Mouse (Mus musculus) kidney, adult 2 months (tissue): ENCODE results near the gene Tifa. TPM values are rescaled to one million over a fixed set of nuclear protein-coding genes. Genes with fewer than 3 reads are reported as not detected.

ENCODE experiments used
- DNase-seq: peaks from one replicate; pipeline ENCODE4 v3.0.0; 2021
- H3K27ac ChIP-seq: fragments of 200-500 bp; 2 replicates; pipeline ENCODE4 v1.5.1; 2012; ENCODE audit warnings: low read depth, low read length, control low read depth, inconsistent platforms; ENCODE audit not compliant: insufficient read depth
- H3K27me3 ChIP-seq: fragments of 200-500 bp; replicated peaks from 2 replicates; pipeline ENCODE4 v1.6.1; 2012; ENCODE audit warnings: mild to moderate bottlenecking, moderate library complexity, low read length, inconsistent platforms; ENCODE audit not compliant: control insufficient read depth, insufficient read depth
- H3K36me3 ChIP-seq: fragments of 200-500 bp; 2 replicates; pipeline ENCODE4 v1.6.1; 2012; ENCODE audit warnings: mild to moderate bottlenecking, moderate library complexity, low read length, inconsistent platforms; ENCODE audit not compliant: control insufficient read depth, insufficient read depth
- H3K4me1 ChIP-seq: fragments of 200-500 bp; 2 replicates; pipeline ENCODE4 v1.6.1; 2011; ENCODE audit warnings: low read length; ENCODE audit not compliant: control insufficient read depth, insufficient read depth
- H3K4me3 ChIP-seq: fragments of 200-500 bp; 2 replicates; pipeline ENCODE4 v1.5.1; 2011; ENCODE audit warnings: mild to moderate bottlenecking, low read depth, low read length, control low read depth; ENCODE audit not compliant: insufficient read depth
- CTCF ChIP-seq: fragments of 200-500 bp; conservative IDR thresholded peaks from 2 replicates; pipeline ENCODE4 v1.5.1; 2011; ENCODE audit warnings: low read depth, mild to moderate bottlenecking, control low read depth, low read length, moderate library complexity, mixed read lengths; ENCODE audit not compliant: insufficient read depth, insufficient read length
- POLR2A ChIP-seq: fragments of 200-500 bp; IDR thresholded peaks from one replicate; pipeline ENCODE4 v1.6.1; 2011; ENCODE audit warnings: low read depth, low read length, control low read depth
- WGBS: fragments of 180-500 bp; shearing (Covaris S2); methylation state at CpG from one replicate; pipeline ENCODE4 v1.1.7; 2018; 5-methylcytosine and 5-hydroxymethylcytosine counted together
- polyA plus RNA-seq: library from polyadenylated mRNA; depleted of rRNA; stranded (reverse); fragments of >200 nt; gene quantifications from 2 replicates; pipeline ENCODE4 v1.2.3, GENCODE M21; 2012

Tifa gene
- polyA plus RNA-seq, 1 experiment = 4.1 TPM

DNA sequence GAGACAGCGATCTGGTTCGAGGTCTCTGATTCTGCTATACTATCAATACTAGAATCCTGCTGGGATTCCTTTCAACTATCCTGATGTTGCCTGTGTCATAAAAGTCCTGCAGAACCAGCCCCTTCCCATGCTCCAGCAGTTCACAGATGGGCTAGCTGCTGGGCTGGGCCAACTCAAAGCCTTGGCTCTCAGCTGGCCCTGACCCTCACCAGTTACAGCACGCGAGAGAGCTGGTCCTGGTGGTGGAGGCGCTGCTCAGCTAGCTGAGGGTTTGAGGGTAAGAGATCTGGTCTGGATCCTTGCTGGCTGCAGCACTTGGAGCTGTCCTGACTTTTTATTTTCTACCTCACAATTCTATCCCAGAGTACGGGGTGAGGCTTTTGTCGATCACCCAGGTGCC lies 36.9 kb downstream of the Tifa start:
- Histone ChIP-seq H3K27ac (0 out of 2 replicates have a peak overlapping the region, but pooled peaks have one; percentile 3), H3K27me3 (no peaks in the 10 kb centered on the region)

DNA sequence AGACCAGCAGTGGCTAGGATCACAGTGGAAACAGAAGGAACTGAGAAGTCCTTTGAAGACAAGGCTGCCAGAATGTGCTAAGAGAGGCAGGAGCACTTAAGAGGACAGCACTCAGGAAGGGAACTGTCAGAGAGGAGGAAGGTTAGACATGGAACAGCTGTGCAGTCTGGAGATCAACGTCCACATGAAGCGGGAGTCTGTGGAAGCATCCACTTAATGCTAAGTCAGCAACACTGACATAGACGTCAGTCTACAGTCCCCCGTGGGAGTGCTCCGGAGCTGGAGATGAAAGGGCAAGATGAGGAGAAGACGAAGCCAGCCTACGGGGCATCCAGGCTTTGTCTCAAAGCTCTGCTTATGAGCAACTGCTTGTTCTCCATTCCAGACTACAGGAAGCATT lies 37.5 kb downstream of the Tifa start:
- no peak overlapping the region; the same call in 1 of the 2 replicates for H3K27ac ChIP-seq
- H3K27me3 ChIP-seq = no peaks in the 10 kb centered on the region
- no peaks in the 10 kb centered on the region for H3K36me3 ChIP-seq
- peaks cover 3% of the 10 kb centered on the region; the same call in 1 of the 2 replicates for H3K4me1 ChIP-seq
- DNase-seq = peak; percentile 71
- H3K4me3 ChIP-seq = no peak overlapping the region
- 31% methylated on average over 7 of the region's 7 CpGs for WGBS
- no peak for TF ChIP-seq CTCF
- no peak for TF ChIP-seq POLR2A

More for the DNA sequence above, 36.9 kb downstream of the Tifa start:
- no peak for DNase-seq
- no peak for TF ChIP-seq CTCF
- TF ChIP-seq POLR2A = no peak
- 74% methylated on average over 7 of the region's 7 CpGs for WGBS
- H3K36me3 ChIP-seq = no peaks in the 10 kb centered on the region
- H3K4me1 ChIP-seq = peaks cover 3% of the 10 kb centered on the region; the same call in 1 of the 2 replicates
- H3K4me3 ChIP-seq = no peak overlapping the region

DNA sequence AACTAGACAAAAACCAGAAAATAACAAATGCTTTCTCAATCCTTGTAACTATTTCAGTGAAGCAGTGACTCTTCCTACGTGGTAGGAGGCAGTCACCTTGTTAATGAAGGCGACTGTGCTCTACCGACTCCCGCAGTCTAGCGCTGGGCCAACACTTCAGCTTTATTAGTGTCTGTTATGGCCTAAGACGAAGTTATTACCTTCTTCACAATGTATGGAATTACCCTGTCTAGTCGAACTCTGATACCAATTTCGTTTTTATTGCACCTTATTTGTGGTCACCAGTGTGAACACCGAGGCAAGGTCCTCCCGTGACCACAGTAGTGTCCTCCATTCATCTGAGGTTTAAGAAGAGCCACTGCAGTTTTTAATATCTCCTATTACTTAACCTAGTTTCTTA lies 40.6 kb downstream of the Tifa start:
- 82% methylated on average over 10 of the region's 10 CpGs for WGBS

DNA sequence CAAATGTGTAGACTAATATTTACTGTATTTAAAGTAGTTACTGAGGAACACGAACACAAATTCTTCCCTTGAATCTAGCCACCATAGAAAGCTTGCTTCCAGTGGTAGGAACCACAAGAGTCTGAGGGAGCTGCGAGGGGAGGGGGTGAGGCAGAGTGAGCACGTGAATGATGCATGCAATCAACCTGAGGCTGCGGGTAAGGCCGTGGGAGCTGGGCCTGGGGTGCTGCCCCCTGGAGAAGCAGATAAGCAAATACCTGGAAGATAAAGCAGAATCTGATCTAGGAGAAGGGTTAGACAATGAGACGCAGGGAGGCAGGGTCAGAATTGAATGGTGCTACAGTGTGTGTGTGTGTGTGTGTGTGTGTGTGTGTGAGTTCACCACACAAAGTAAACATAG lies 41.5 kb downstream of the Tifa start:
- Histone ChIP-seq H3K4me3 (no peak overlapping the region), H3K27me3 (no peaks in the 10 kb centered on the region), H3K27ac (no peak overlapping the region), H3K36me3 (no peaks in the 10 kb centered on the region), H3K4me1 (peaks cover 10% of the 10 kb centered on the region; the same call in 1 of the 2 replicates)
- WGBS = 67% methylated on average over 6 of the region's 6 CpGs
- no peak for DNase-seq
- TF ChIP-seq POLR2A = no peak
- no peak for TF ChIP-seq CTCF

More for the DNA sequence above, 40.6 kb downstream of the Tifa start:
- no peak for TF ChIP-seq POLR2A
- TF ChIP-seq CTCF = no peak
- Histone ChIP-seq H3K27me3 (no peaks in the 10 kb centered on the region), H3K27ac (no peak overlapping the region), H3K4me1 (peaks cover 6% of the 10 kb centered on the region; the same call in 1 of the 2 replicates), H3K4me3 (no peak overlapping the region), H3K36me3 (no peaks in the 10 kb centered on the region)
- no peak for DNase-seq

DNA sequence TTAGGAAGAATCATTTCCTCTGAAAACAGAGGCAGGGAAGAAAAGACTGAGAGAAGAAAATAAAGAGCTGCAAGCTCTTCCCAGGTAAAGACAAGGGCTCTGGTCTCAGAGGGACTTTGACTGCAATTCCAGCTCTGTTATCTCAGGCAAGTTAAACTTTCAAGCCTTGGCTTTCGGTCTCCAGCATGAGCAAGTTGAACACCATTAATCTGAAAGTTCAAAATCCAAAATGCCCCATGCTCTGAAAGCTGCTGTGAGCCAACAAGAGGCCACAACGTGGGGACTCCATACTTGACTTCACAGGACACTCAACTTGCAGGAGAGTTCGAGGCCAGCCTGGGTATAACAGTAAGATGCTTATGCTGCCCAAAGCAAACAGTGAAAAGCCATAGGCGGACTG lies 44.4 kb downstream of the Tifa start:
- peaks cover 11% of the 10 kb centered on the region; the same call in 1 of the 2 replicates for H3K4me1 ChIP-seq
- TF ChIP-seq POLR2A (no peak), CTCF (no peak)
- H3K4me3 ChIP-seq = no peak overlapping the region
- 60% methylated on average over 4 of the region's 4 CpGs for WGBS
- H3K27ac ChIP-seq = no peak overlapping the region
- H3K36me3 ChIP-seq = no peaks in the 10 kb centered on the region
- peak; percentile 37 for DNase-seq
- H3K27me3 ChIP-seq = no peaks in the 10 kb centered on the region

DNA sequence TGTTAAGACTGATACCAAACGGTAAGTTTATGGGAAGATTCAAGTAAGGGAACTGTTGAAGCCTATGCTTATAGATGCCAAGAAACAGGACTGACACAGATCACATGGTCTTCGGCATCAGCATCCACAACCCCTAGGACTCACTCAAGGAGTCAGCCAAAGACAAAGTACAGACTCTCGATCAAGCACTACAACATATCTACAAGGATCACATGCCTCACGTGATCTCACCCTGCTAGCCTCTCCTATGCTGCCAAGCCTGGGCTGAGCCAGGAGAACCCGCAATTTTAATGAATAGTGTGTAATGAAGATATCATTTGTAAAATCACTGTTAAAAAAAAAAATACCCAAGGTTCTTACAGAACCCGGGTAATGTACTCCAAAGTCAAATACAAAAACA lies 46.0 kb downstream of the Tifa start:
- DNase-seq = peak; percentile 44
- Histone ChIP-seq H3K27ac (no peak overlapping the region), H3K4me1 (peaks cover 14% of the 10 kb centered on the region; the same call in 1 of the 2 replicates), H3K27me3 (no peaks in the 10 kb centered on the region), H3K4me3 (no peak overlapping the region), H3K36me3 (no peaks in the 10 kb centered on the region)
- TF ChIP-seq POLR2A (no peak), CTCF (no peak)
- WGBS = 55% methylated on average over 6 of the region's 6 CpGs

DNA sequence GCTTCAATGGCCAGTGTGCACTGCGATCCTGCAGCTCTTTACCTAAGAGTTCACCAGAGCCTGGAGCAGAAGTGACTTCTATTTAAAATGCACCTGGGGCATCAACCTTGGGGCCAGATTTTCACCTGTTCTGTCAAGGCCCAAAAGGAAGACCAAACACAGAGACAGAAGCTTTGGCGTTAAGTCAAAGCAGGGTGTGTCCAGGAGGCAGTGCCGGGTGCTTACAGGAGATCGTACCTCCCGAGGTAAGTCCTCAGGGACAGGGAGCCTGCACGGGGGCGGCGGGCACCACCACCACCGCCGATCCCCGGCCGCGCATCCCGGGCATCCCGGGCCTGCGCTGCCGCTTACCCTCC lies 47.2 kb downstream of the Tifa start:
- Histone ChIP-seq H3K4me1 (peaks cover 14% of the 10 kb centered on the region; the same call in 1 of the 2 replicates), H3K4me3 (peak overlapping the region; percentile 93), H3K36me3 (no peaks in the 10 kb centered on the region), H3K27me3 (no peaks in the 10 kb centered on the region), H3K27ac (peak overlapping the region; percentile 14; the same call in 1 of the 2 replicates)
- WGBS = under 1% methylated on average over 17 of the region's 17 CpGs
- TF ChIP-seq CTCF (no peak), POLR2A (no peak)
- peak; percentile 38 for DNase-seq
